7 mouse cellular contexts compared by ENCODE assay signal in genomic region chr19:37543537-37544326, GRCm38 (mm10). TPM values are rescaled to one million over a fixed set of nuclear protein-coding genes. Genes with fewer than 3 reads are reported as not detected.
A peak's percentile ranks its signal among the peaks of the same experiment; 100 is the strongest.
DNase-seq lines count a peak whose midpoint lies in the region; ATAC-seq and TF ChIP-seq lines count a peak whose summit lies in the region.

No protein-coding gene starts in this region.

- peak overlapping the region; percentile 3 for H3K4me2 ChIP-seq in heart, embryonic 11.5 days
- H3K4me2 ChIP-seq in liver, embryonic 14.5 days (ENCODE audit: low read depth): peak overlapping the region; percentile 53
- no peak overlapping the region for H3K4me2 ChIP-seq in hindbrain, embryonic 16.5 days (ENCODE audit: low read length)

- WGBS in heart, embryonic 11.5 days (ENCODE audit: insufficient replicate concordance): 55% methylated on average over 13 of the region's 13 CpGs
- 24% methylated on average over 13 of the region's 13 CpGs for WGBS in liver, embryonic 14.5 days (ENCODE audit: insufficient replicate concordance)
- 62% methylated on average over 13 of the region's 13 CpGs for WGBS in hindbrain, embryonic 16.5 days

- no peak overlapping the region for H3K9ac ChIP-seq in ES-Bruce4 (ENCODE audit: low read depth, poor library complexity, severe bottlenecking)
- H3K9ac ChIP-seq in heart, embryonic 11.5 days (ENCODE audit: low read depth, low read length): no peak overlapping the region
- H3K9ac ChIP-seq in liver, embryonic 14.5 days (replicated peaks): no peak overlapping the region; the same call in 1 of the 2 replicates
- no peak overlapping the region for H3K9ac ChIP-seq in hindbrain, embryonic 16.5 days (ENCODE audit: low read depth, low read length)

- H3K27me3 ChIP-seq in ES-Bruce4 (ENCODE audit: control insufficient read depth, insufficient read depth, low read length, poor library complexity, severe bottlenecking): no peaks in the 10 kb centered on the region
- H3K27me3 ChIP-seq in heart, embryonic 11.5 days (ENCODE audit: control insufficient read depth, insufficient read depth, low read length): no peaks in the 10 kb centered on the region
- no peaks in the 10 kb centered on the region for H3K27me3 ChIP-seq in liver, embryonic 14.5 days (ENCODE audit: control insufficient read depth, insufficient read depth, low read length)
- H3K27me3 ChIP-seq in hindbrain, embryonic 16.5 days (replicated peaks; ENCODE audit: control insufficient read depth, insufficient read depth, low read length): peaks cover 2% of the 10 kb centered on the region; the same call in 1 of the 2 replicates

- no peak overlapping the region for H3K4me3 ChIP-seq in ES-Bruce4 (ENCODE audit: low read depth, low read length)
- no peak overlapping the region for H3K4me3 ChIP-seq in heart, embryonic 11.5 days (ENCODE audit: low read depth, low read length)
- peak overlapping the region; percentile 6 to 17; a peak in 1 of 4 replicates for H3K4me3 ChIP-seq in liver, embryonic 14.5 days (ENCODE audit: insufficient read depth in 1 of 2, low read depth in 2 of 2, low read length in 2 of 2)
- no peak overlapping the region for H3K4me3 ChIP-seq in hindbrain, embryonic 16.5 days (ENCODE audit: low read length)

- no peaks in the 10 kb centered on the region for H3K36me3 ChIP-seq in ES-Bruce4 (ENCODE audit: control insufficient read depth, insufficient read depth, low read length, poor library complexity, severe bottlenecking)
- H3K36me3 ChIP-seq in heart, embryonic 11.5 days (ENCODE audit: control insufficient read depth, insufficient read depth, low read length): no peaks in the 10 kb centered on the region
- H3K36me3 ChIP-seq in liver, embryonic 14.5 days (replicated peaks; ENCODE audit: control insufficient read depth, insufficient read depth, low read depth): no peaks in the 10 kb centered on the region
- H3K36me3 ChIP-seq in hindbrain, embryonic 16.5 days (ENCODE audit: control insufficient read depth, insufficient read depth, low read length): no peaks in the 10 kb centered on the region

- H3K9me3 ChIP-seq in ES-Bruce4 (replicated peaks; ENCODE audit: control insufficient read depth, insufficient read depth, low read length, poor library complexity, severe bottlenecking): no peaks in the 10 kb centered on the region
- no peaks in the 10 kb centered on the region for H3K9me3 ChIP-seq in heart, embryonic 11.5 days (replicated peaks; ENCODE audit: control insufficient read depth, low read length)
- no peaks in the 10 kb centered on the region for H3K9me3 ChIP-seq in liver, embryonic 14.5 days (ENCODE audit: control insufficient read depth, low read length)
- no peaks in the 10 kb centered on the region for H3K9me3 ChIP-seq in hindbrain, embryonic 16.5 days (ENCODE audit: control insufficient read depth, low read length)

- no peak for TF ChIP-seq POLR2A in ES-Bruce4 (IDR thresholded peaks at IDR 0.05; ENCODE audit: insufficient read depth, low read length)

- H3K4me1 ChIP-seq in ES-Bruce4 (ENCODE audit: control insufficient read depth, insufficient read depth, low read length): no peaks in the 10 kb centered on the region
- peaks cover 8% of the 10 kb centered on the region; the same call in 1 of the 2 replicates for H3K4me1 ChIP-seq in heart, embryonic 11.5 days (ENCODE audit: control insufficient read depth, insufficient read depth, low read length)
- H3K4me1 ChIP-seq in liver, embryonic 14.5 days (replicated peaks; ENCODE audit: control insufficient read depth in 2 of 2, insufficient read depth in 2 of 2, low read length in 1 of 2): peaks cover 14 to 26% of the 10 kb centered on the region in 2 experiments
- no peaks in the 10 kb centered on the region for H3K4me1 ChIP-seq in hindbrain, embryonic 16.5 days (ENCODE audit: control insufficient read depth, insufficient read depth, low read depth, low read length)

- no peak overlapping the region for H3K27ac ChIP-seq in ES-Bruce4 (ENCODE audit: insufficient read depth, low read length)
- H3K27ac ChIP-seq in heart, embryonic 11.5 days (ENCODE audit: low read depth, low read length): no peak overlapping the region
- H3K27ac ChIP-seq in liver, embryonic 14.5 days: no peak overlapping the region
- H3K27ac ChIP-seq in hindbrain, embryonic 16.5 days (ENCODE audit: low read depth, low read length): no peak overlapping the region

- peak; percentile 72 for DNase-seq in A20 (ENCODE audit: low read depth, low spot score)
- DNase-seq in liver, embryonic 14.5 days (ENCODE audit: low read depth in 3 of 3, low spot score in 3 of 3): no peak
- no peak for DNase-seq in urinary bladder, postnatal 4 days (ENCODE audit: low spot score in 2 of 2)

- ATAC-seq in heart, embryonic 11.5 days (replicated peaks; ENCODE audit: insufficient number of reproducible peaks, low FRiP score, low TSS enrichment): no peak
- ATAC-seq in liver, embryonic 14.5 days (ENCODE audit: insufficient read depth): peak; percentile 46
- no peak for ATAC-seq in hindbrain, embryonic 16.5 days
- ATAC-seq in frontal cortex, adult (ENCODE audit: low TSS enrichment): no peak

- no peak for TF ChIP-seq EP300 in ES-Bruce4 (IDR thresholded peaks at IDR 0.05; ENCODE audit: insufficient read depth, low read depth, low read length)
- TF ChIP-seq EP300 in liver, embryonic 14.5 days (IDR thresholded peaks at IDR 0.05; ENCODE audit: low read depth): no peak

- peak; percentile 37 for TF ChIP-seq CTCF in ES-Bruce4 (IDR thresholded peaks at IDR 0.05; ENCODE audit: low read depth, low read length)
- peak; percentile 66 for TF ChIP-seq CTCF in liver, embryonic 14.5 days (IDR thresholded peaks at IDR 0.05; ENCODE audit: low read depth)

RNA-seq across cellular contexts. Expression of gene Exoc6, which starts 6.5 kb away (rescaled TPM):
- polyA plus RNA-seq in ES-Bruce4 (2011; ENCODE audit: insufficient read depth, insufficient read length, low read depth, missing spikeins): 14.3 and 14.6 TPM in 2 replicates
- 22.3 TPM in 2 replicates for polyA plus RNA-seq in heart, embryonic 11.5 days (2014; fragmentation: Nextera tagmentation; extraction: Ambion mirVana)
- polyA plus RNA-seq in liver, embryonic 14.5 days (2012; rRNA removed): 11.4 and 17.3 TPM in 2 replicates
- 31.6 and 32.4 TPM in 2 replicates for polyA plus RNA-seq in liver, embryonic 14.5 days (2014; fragmentation: Nextera tagmentation; extraction: Ambion mirVana)
- polyA plus RNA-seq in hindbrain, embryonic 16.5 days (2015; fragmentation: Nextera tagmentation; extraction: Ambion mirVana): 21.7 and 22.5 TPM in 2 replicates

Comparison
In these comparisons a context has a peak if more than half of its experiments do, and no peak if none do; other contexts are left out.
1. H3K4me3 ChIP-seq: peak in liver, embryonic 14.5 days (2 of 2); none in ES-Bruce4 (single experiment), heart, embryonic 11.5 days (single experiment) and hindbrain, embryonic 16.5 days (single experiment).